Mouse (Mus musculus) limb, embryonic 14.5 days (tissue): ENCODE data around the gene Nek2. TPM values are rescaled to one million over a fixed set of nuclear protein-coding genes. Genes with fewer than 3 reads are reported as not detected.

Experiments used
- ATAC-seq: fragments of 200-750 bp; cut with Nextera tagmentation; 2 replicates; pipeline ENCODE4 v1.8.0; 2017; ENCODE audit warnings: low read depth, moderate number of reproducible peaks, moderate TSS enrichment; ENCODE audit not compliant: low FRiP score
- DNase-seq: peaks from one replicate; pipeline ENCODE4 v3.0.0-alpha.2; 2015; ENCODE audit warnings: low spot score
- H3K27ac ChIP-seq: fragments of 300-500 bp; sonication (generic); replicated peaks from 2 replicates; pipeline ENCODE4 v1.5.1; 2014; ENCODE audit warnings: low read depth, mild to moderate bottlenecking, low read length, moderate library complexity, mixed read lengths
- H3K27me3 ChIP-seq: fragments of 300-500 bp; sonication (generic); 2 replicates; pipeline ENCODE4 v1.6.1; 2014; ENCODE audit warnings: low read length, mixed read lengths; ENCODE audit not compliant: control insufficient read depth, insufficient read depth
- H3K36me3 ChIP-seq: fragments of 300-500 bp; sonication (generic); 2 replicates; pipeline ENCODE4 v1.6.1; 2014; ENCODE audit warnings: mild to moderate bottlenecking, low read length, moderate library complexity, mixed read lengths; ENCODE audit not compliant: control insufficient read depth, insufficient read depth
- H3K4me1 ChIP-seq: fragments of 300-500 bp; sonication (generic); 2 replicates; pipeline ENCODE4 v1.6.1; 2014; ENCODE audit warnings: antibody characterized with exemption, low read length, mixed read lengths; ENCODE audit not compliant: control insufficient read depth, insufficient read depth
- H3K4me2 ChIP-seq: fragments of 300-500 bp; sonication (generic); replicated peaks from 2 replicates; pipeline ENCODE4 v1.6.1; 2014; ENCODE audit warnings: low read depth, mild to moderate bottlenecking, low read length, moderate library complexity; ENCODE audit not compliant: severe bottlenecking
- H3K4me3 ChIP-seq: fragments of 300-500 bp; sonication (generic); replicated peaks from 2 replicates; pipeline ENCODE4 v1.5.1; 2014; ENCODE audit warnings: low read length
- H3K9ac ChIP-seq: fragments of 300-500 bp; sonication (generic); 2 replicates; pipeline ENCODE4 v1.6.1; 2014; ENCODE audit warnings: mild to moderate bottlenecking, low read depth, low read length, moderate library complexity; ENCODE audit not compliant: severe bottlenecking
- H3K9me3 ChIP-seq: fragments of 300-500 bp; sonication (generic); 2 replicates; pipeline ENCODE4 v1.6.1; 2016; ENCODE audit warnings: low read length; ENCODE audit not compliant: control insufficient read depth
- POLR2A ChIP-seq: fragments of 200-500 bp; IDR thresholded peaks from 2 replicates; pipeline ENCODE4 v1.8.0; 2012; ENCODE audit warnings: inconsistent platforms, mild to moderate bottlenecking, moderate library complexity, borderline replicate concordance; ENCODE audit not compliant: insufficient read depth, insufficient read length; ENCODE audit errors: extremely low read depth
- WGBS: fragments of 180-500 bp; shearing (Covaris S2); extraction: QIAGEN DNeasy Blood & Tissue Kit; methylation state at CpG from one replicate; pipeline ENCODE4 v1.1.7; 2014; 5-methylcytosine and 5-hydroxymethylcytosine counted together
- polyA plus RNA-seq, 2 experiments: library from polyadenylated mRNA; depleted of rRNA in 1 of 2; stranded (reverse) in 1 of 2; unstranded in 1 of 2; fragments of >200 nt; fragmentation: Nextera tagmentation in 1 of 2; extraction: Ambion mirVana in 1 of 2; gene quantifications; 2 replicates each; pipeline versions ENCODE4 v1.2.1 to v1.2.3; 2012 to 2014

The Nek2 gene
- polyA plus RNA-seq, 2 experiments, result 12.8 to 25.8 TPM

DNA sequence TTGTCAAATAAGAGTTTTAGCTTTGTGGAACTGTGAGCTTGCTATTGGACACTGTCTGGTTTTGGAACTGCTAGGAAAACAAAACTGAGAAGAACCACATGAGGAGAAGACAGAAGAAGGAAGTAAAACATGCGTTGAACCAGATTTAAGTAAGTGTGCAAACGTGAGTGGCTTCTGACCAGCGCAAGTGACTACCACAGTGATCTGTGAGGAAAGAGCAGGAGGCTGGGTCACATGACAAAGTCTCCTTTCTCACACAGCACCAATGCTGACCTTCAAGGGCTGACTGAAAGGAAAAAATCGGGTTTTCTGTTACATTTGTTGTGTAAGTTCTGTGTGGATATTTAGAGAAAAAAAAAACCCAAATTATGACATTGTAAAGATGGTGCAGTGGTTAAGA is 28.3 kb downstream of the Nek2 start:
- TF ChIP-seq POLR2A, result no peak
- H3K27me3 ChIP-seq, result no peaks in the 10 kb centered on the region
- H3K4me3 ChIP-seq, result no peak overlapping the region
- no peaks in the 10 kb centered on the region for H3K36me3 ChIP-seq
- no peaks in the 10 kb centered on the region for H3K4me1 ChIP-seq
- no peak overlapping the region for H3K4me2 ChIP-seq
- H3K9ac ChIP-seq, result no peak overlapping the region
- H3K9me3 ChIP-seq, result no peaks in the 10 kb centered on the region
- H3K27ac ChIP-seq, result no peak overlapping the region
- DNase-seq, result no peak
- WGBS, result 70% methylated on average over 4 of the region's 4 CpGs
- ATAC-seq, result no peak

DNA sequence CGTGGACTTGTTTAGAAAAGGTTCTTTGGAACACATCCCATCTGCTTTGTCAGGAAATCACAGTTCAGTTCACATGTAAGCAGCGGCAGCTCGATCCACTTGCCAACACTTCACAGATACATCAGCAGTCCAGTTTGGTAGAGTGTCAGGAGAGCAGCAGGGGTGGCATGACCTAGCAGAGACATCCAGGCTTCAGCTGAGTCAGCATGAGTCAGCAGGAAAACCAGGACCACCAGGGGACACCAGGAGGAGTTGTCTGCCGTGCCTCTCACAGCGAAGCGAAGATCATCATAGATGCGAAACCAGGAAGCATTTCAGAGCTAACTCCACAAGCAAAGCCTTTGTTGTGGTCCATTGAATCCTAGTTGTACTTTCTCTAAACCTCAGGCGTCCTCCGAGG is 32.2 kb downstream of the Nek2 start:
- Histone ChIP-seq H3K9me3 (no peaks in the 10 kb centered on the region), H3K27me3 (no peaks in the 10 kb centered on the region), H3K36me3 (no peaks in the 10 kb centered on the region), H3K4me2 (no peak overlapping the region), H3K4me3 (no peak overlapping the region), H3K27ac (no peak overlapping the region), H3K9ac (no peak overlapping the region), H3K4me1 (no peaks in the 10 kb centered on the region)
- no peak for TF ChIP-seq POLR2A
- ATAC-seq (no peak), DNase-seq (no peak)
- WGBS, result 92% methylated on average over 9 of the region's 9 CpGs

DNA sequence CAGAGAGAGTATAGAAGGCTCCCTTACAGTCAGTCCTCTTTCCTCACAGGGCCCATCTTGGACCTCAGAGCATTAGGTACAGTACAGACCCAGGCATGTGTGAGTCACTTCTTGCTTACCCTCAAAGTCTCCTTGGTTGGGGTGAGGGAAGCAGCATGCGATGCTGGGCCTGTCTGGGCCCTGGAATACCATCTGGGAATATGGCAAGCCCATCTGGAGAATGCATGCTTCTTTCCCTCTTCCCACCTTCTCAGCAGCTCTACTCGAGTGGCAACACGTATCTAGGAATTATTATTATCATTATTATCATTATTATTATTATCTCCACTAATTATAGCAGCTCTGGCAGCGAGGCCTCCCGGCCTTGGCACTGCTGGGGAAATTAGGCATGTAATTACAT is 33.5 kb downstream of the Nek2 start:
- Histone ChIP-seq H3K36me3 (no peaks in the 10 kb centered on the region), H3K4me1 (no peaks in the 10 kb centered on the region), H3K27me3 (no peaks in the 10 kb centered on the region), H3K9me3 (no peaks in the 10 kb centered on the region), H3K27ac (no peak overlapping the region), H3K9ac (no peak overlapping the region), H3K4me2 (no peak overlapping the region), H3K4me3 (no peak overlapping the region)
- ATAC-seq (no peak), DNase-seq (no peak)
- TF ChIP-seq POLR2A, result no peak
- 75% methylated on average over 5 of the region's 5 CpGs for WGBS

DNA sequence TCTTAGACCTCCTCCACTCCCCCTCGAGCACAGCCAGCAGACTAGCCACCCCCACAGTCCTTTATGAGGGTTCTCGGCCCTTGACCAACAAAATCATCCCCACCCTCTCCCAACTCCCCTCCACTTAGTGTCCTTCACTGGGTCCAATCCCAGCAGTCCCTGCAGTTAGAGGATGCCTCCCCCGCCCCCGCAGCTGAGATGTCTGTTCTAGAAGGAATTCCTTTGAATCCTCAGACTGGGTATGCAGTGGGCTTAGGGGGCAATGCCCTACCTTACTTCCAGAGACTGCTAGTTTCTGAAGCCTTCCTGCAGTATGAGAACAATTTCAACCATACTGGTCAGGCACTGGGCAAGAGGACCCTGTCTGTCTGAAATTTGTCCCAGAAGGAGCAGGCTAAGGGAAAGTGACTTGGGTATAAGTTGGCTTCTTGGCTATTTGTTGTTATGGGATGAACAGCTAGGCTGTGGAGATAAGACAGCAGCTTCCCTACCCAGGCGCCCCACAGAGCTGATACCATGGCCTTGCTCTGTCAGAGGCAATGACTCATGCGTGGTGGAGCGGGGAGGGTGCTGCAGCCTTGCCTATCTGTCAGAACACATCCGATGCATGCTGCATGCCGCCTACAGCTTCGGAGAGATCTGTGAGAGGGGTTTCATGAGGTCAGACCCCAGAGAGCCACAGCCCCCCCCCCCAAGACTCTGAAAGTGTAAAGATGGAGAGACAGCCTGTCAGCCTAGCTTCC is 34.1 kb downstream of the Nek2 start:
- Histone ChIP-seq H3K4me3 (no peak overlapping the region), H3K27me3 (no peaks in the 10 kb centered on the region), H3K27ac (no peak overlapping the region), H3K9ac (no peak overlapping the region), H3K36me3 (no peaks in the 10 kb centered on the region), H3K4me2 (no peak overlapping the region), H3K4me1 (no peaks in the 10 kb centered on the region), H3K9me3 (no peaks in the 10 kb centered on the region)
- DNase-seq (no peak), ATAC-seq (no peak)
- no peak for TF ChIP-seq POLR2A
- whole genome bisulfite sequencing, result 74% methylated on average over 10 of the region's 10 CpGs

DNA sequence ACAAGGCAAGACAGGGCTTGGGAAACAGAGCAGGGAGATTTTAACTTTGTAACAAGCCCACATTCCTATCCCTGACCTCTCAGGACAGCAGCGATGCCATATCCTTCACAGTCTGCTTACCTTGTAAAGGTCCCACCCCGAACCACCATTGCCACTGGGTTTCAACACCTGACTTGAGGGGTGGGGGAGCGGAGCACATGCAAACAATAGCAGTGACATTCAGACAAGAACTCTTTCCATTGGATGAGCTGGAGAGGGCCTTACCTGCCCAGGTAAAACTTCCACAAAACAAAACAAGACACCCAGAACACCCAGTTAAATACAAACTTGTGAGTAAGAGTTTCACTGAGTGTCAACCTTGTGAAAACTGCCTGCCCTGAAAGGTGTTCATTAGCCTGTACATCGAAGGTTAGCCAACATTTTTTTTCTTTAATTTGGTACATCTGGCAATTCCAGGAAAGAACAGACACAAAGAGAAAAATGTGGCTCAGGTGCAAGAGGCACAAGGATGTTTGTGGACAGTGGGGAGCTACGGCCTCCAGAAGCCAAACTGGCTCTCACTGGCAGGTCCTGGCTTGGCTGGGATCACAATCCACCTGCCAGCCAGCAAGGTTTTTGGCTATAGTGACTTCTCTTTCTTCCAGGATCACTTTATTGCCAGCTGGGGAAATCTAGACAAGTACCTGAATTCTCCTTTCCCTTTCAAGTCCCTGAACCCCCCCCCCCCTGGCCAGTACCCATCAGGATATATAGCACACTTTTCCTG is 35.8 kb downstream of the Nek2 start:
- Histone ChIP-seq H3K27ac (no peak overlapping the region), H3K36me3 (no peaks in the 10 kb centered on the region), H3K4me2 (no peak overlapping the region), H3K4me1 (no peaks in the 10 kb centered on the region), H3K9me3 (no peaks in the 10 kb centered on the region), H3K9ac (no peak overlapping the region), H3K27me3 (no peaks in the 10 kb centered on the region), H3K4me3 (no peak overlapping the region)
- no peak for TF ChIP-seq POLR2A
- DNase-seq (no peak), ATAC-seq (no peak)
- 71% methylated on average over 5 of the region's 5 CpGs for WGBS
